Mouse (Mus musculus): ENCODE measurements around the gene Tcn2. TPM values are rescaled to one million over a fixed set of nuclear protein-coding genes. Genes with fewer than 3 reads are reported as not detected.

The Tcn2 gene
- 207 and 208 TPM in 2 replicates for polyA plus RNA-seq (2012; rRNA removed)

GRCm38 (mm10) chr11:3931511-3932211 is at the start of gene Tcn2:
Tcn2 (minus strand) TSS chr11:3932159.
- peak within 1 kb of the TSS; percentile 69 for H3K4me3 ChIP-seq (replicated peaks; ENCODE audit: extremely low read depth, low read depth, low read length)
- TF ChIP-seq POLR2A (IDR thresholded peaks at IDR 0.05; ENCODE audit: borderline replicate concordance, extremely low read depth, low read depth, low read length) (no peak), CTCF (IDR thresholded peaks at IDR 0.05; ENCODE audit: insufficient read depth, low read length) (no peak)
- under 1% methylated on average over 26 of the region's 26 CpGs for WGBS
- DNase-seq, result peak; percentile 88
- peaks cover 15% of the 10 kb centered on the region for H3K4me1 ChIP-seq (ENCODE audit: control insufficient read depth, insufficient read depth, low read length)

DNA sequence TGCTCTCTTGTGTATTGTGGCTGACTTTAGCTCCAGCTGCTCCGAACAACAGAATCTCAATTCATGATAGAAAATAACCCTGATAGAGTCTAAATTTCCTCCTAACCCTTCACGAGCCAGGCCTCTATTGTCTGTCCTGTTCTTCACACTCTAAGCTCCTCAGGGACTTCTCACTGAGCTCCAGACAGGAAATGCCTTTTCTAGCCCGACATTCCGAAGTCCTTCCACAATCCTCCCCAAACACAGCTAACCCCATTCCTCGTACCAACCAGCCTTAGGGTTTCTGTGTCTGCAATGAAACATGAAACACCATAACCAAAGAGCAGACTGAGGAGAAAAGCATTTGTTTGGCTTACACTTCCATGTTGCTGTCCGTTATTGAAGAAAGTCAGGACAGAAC is 49.6 kb upstream of the Tcn2 start:
- no peaks in the 10 kb centered on the region for H3K4me1 ChIP-seq (ENCODE audit: control insufficient read depth, insufficient read depth, low read length)
- TF ChIP-seq POLR2A (IDR thresholded peaks at IDR 0.05; ENCODE audit: borderline replicate concordance, extremely low read depth, low read depth, low read length) (no peak), CTCF (IDR thresholded peaks at IDR 0.05; ENCODE audit: insufficient read depth, low read length) (no peak)
- H3K4me3 ChIP-seq (replicated peaks; ENCODE audit: extremely low read depth, low read depth, low read length), result no peak overlapping the region
- DNase-seq, result no peak
- 46% methylated on average over 6 of the region's 6 CpGs for WGBS

GRCm38 (mm10) chr11:3978421-3978820 is 46.5 kb upstream of the Tcn2 start:
- H3K4me1 ChIP-seq (ENCODE audit: control insufficient read depth, insufficient read depth, low read length), result no peaks in the 10 kb centered on the region
- TF ChIP-seq POLR2A (IDR thresholded peaks at IDR 0.05; ENCODE audit: borderline replicate concordance, extremely low read depth, low read depth, low read length), result no peak
- no peak for TF ChIP-seq CTCF (IDR thresholded peaks at IDR 0.05; ENCODE audit: insufficient read depth, low read length)
- 96% methylated on average over 5 of the region's 5 CpGs for WGBS
- DNase-seq, result no peak
- no peak overlapping the region for H3K4me3 ChIP-seq (replicated peaks; ENCODE audit: extremely low read depth, low read depth, low read length)

DNA sequence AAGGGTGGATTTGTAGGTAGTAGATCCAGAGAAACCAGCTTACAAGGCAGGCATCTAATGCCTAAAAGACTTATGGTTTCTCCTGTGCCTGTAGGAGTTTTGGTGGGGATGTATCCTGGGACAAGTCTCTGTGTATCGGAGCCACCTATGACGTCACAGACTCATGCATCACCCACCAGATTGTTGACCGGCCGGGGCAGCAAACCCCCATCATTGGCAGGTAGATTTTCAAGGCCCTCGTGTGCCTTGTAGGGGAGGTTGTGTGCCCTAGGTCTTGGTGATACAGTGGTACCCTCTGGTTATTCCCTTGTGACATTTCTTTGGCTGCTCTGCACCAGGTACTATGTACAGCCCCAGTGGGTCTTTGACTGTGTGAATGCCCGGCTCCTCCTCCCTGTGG is 44.7 kb upstream of the Tcn2 start, which contains the start of gene 4930556J24Rik:
Gene 4930556J24Rik, minus strand, starts transcription at position 101 of the 400 bp plus-strand sequence.
- no peak for DNase-seq
- WGBS, result 94% methylated on average over 6 of the region's 6 CpGs
- H3K4me3 ChIP-seq (replicated peaks; ENCODE audit: extremely low read depth, low read depth, low read length), result no peak within 1 kb of the TSS
- no peaks in the 10 kb centered on the region for H3K4me1 ChIP-seq (ENCODE audit: control insufficient read depth, insufficient read depth, low read length)
- TF ChIP-seq POLR2A (IDR thresholded peaks at IDR 0.05; ENCODE audit: borderline replicate concordance, extremely low read depth, low read depth, low read length) (no peak), CTCF (IDR thresholded peaks at IDR 0.05; ENCODE audit: insufficient read depth, low read length) (no peak)

DNA sequence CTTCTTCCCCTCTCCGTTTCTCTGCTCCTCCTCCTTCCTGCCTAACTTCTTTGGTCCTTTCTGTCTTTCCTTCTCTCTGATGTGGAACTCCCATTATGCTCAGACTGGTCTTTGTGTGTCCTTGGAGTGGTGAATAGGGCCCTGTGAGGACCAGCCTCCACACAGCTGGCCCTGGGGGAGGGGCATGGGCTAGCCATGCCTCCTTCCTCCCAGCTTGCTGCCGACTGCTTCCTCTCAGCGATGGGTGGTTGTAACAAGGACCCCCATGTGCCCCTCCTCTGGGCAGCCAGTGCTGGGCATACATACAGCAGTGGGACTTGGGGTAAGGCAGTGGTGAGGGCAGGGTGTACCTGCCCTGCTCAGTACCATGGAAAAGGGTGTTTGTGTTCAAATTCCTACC is 42.4 kb upstream of the Tcn2 start:
- 74% methylated on average over 3 of the region's 3 CpGs for WGBS
- TF ChIP-seq POLR2A (IDR thresholded peaks at IDR 0.05; ENCODE audit: borderline replicate concordance, extremely low read depth, low read depth, low read length) (no peak), CTCF (IDR thresholded peaks at IDR 0.05; ENCODE audit: insufficient read depth, low read length) (no peak)
- Histone ChIP-seq H3K4me3 (replicated peaks; ENCODE audit: extremely low read depth, low read depth, low read length) (no peak overlapping the region), H3K4me1 (ENCODE audit: control insufficient read depth, insufficient read depth, low read length) (no peaks in the 10 kb centered on the region)
- no peak for DNase-seq

GRCm38 (mm10) chr11:3973081-3973480 is 41.1 kb upstream of the Tcn2 start:
- DNase-seq, result no peak
- TF ChIP-seq CTCF (IDR thresholded peaks at IDR 0.05; ENCODE audit: insufficient read depth, low read length) (no peak), POLR2A (IDR thresholded peaks at IDR 0.05; ENCODE audit: borderline replicate concordance, extremely low read depth, low read depth, low read length) (no peak)
- WGBS, result 95% methylated on average over 7 of the region's 7 CpGs
- Histone ChIP-seq H3K4me3 (replicated peaks; ENCODE audit: extremely low read depth, low read depth, low read length) (no peak overlapping the region), H3K4me1 (ENCODE audit: control insufficient read depth, insufficient read depth, low read length) (no peaks in the 10 kb centered on the region)

DNA sequence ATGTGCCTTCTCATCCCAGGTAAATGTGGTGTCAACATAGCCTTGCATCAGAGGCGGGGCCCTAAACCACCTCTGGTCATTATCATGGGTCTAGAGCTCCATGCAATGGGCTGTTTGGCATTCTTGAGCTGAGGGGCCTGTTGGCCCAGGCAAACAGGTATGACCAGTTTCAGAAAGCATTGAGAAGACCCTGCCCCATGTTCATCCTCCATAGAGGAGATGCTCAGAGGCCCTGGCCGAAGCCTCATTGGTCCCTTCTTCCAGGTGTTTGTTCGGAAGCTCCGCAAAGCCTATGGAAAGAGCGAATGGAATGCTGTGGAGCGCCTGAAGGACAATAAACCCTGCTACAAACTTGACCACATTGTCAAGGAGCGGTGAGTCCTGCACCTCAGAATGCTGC is 38.4 kb upstream of the Tcn2 start:
- TF ChIP-seq POLR2A (IDR thresholded peaks at IDR 0.05; ENCODE audit: borderline replicate concordance, extremely low read depth, low read depth, low read length) (no peak), CTCF (IDR thresholded peaks at IDR 0.05; ENCODE audit: insufficient read depth, low read length) (no peak)
- DNase-seq, result no peak
- H3K4me3 ChIP-seq (replicated peaks; ENCODE audit: extremely low read depth, low read depth, low read length), result no peak overlapping the region
- 94% methylated on average over 7 of the region's 7 CpGs for WGBS
- no peaks in the 10 kb centered on the region; the same call in 1 of the 2 replicates for H3K4me1 ChIP-seq (ENCODE audit: control insufficient read depth, insufficient read depth, low read length)

- Histone ChIP-seq H3K4me1 (ENCODE audit: control insufficient read depth, insufficient read depth, low read length) (peaks cover 3% of the 10 kb centered on the region; the same call in 1 of the 2 replicates), H3K4me3 (replicated peaks; ENCODE audit: extremely low read depth, low read depth, low read length) (no peak overlapping the region)
- no peak for DNase-seq
- WGBS, result 74% methylated on average over 3 of the region's 3 CpGs
- TF ChIP-seq POLR2A (IDR thresholded peaks at IDR 0.05; ENCODE audit: borderline replicate concordance, extremely low read depth, low read depth, low read length), result no peak
- TF ChIP-seq CTCF (IDR thresholded peaks at IDR 0.05; ENCODE audit: insufficient read depth, low read length), result peak; percentile 33; the same call in 1 of the 2 replicates
These were observed 37.9 kb upstream of the Tcn2 start for GRCm38 (mm10) chr11:3969837-3970236.

DNA sequence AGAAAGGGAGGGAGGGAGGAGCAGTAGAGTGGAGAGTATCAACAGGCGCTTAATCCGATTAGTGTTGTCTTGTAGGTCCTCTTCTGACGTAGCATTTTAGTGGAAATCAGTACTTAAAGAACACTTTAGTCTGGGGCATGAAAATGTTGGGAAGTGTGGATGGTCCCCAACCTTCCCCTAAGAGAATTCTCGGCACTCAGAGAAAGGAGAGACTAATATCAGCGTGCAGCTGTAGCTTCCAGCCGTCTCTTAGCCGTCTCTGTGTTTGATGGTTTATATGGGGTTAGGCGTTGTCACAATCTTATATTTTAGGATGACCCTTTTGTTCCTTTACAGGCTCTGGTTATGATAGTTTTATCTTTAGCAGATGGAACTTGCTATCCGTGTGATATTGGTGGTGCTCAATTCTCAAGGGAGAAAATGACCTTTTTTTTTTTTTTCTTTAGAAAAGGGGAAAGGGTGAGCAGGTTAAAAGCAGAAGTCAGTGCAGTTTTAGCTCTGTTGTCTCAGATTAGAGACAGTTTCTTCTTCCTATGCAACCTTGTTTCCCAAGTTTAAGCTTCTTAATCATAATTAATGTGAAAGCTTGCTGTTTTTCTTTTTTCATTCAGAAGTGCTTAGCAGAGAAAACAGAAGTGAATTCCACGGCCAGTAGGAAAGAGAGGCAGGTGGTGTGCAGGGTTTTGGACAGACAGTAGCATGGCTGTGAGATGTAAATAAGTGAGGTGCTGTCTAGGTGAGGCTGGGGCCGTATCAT is 32.6 kb upstream of the Tcn2 start:
- peak overlapping the region; percentile 81 for H3K4me3 ChIP-seq (replicated peaks; ENCODE audit: extremely low read depth, low read depth, low read length)
- no peak for DNase-seq
- H3K4me1 ChIP-seq (ENCODE audit: control insufficient read depth, insufficient read depth, low read length), result peaks cover 4% of the 10 kb centered on the region; the same call in 1 of the 2 replicates
- no peak for TF ChIP-seq POLR2A (IDR thresholded peaks at IDR 0.05; ENCODE audit: borderline replicate concordance, extremely low read depth, low read depth, low read length)
- no peak for TF ChIP-seq CTCF (IDR thresholded peaks at IDR 0.05; ENCODE audit: insufficient read depth, low read length)
- 10% methylated on average over 11 of the region's 11 CpGs for WGBS

Measured in lung, adult 2 months (tissue).